Mouse (Mus musculus): Measurements from ENCODE around the gene Olfr68.

DNA sequence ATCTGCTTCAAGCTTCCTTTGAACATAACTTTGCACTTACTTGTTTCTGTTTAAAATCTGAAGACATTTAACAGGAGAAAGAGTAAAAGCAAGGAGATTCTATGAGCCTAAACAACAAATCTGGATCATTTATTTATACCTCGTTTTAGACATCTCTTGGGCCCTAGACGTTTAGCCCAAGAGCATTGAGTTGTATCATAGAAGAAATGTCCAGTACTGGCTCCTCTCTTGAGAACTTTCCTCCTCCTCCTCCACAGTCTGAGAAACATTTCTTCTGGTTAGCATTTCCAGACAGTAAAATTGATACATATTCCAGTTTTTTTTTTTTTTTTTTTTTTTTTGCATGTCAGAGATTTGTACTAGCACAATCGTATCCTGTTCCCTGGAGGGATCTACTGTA, 12.2 kb upstream of the Olfr68 start, which contains the start of gene Olfr67:
- TF ChIP-seq CTCF (IDR thresholded peaks at IDR 0.05; ENCODE audit: low read depth, low read length): no peak
- no peak for TF ChIP-seq TAL1 (conservative IDR thresholded peaks at IDR 0.05; ENCODE audit: low read depth, low read length)
- TF ChIP-seq GATA1 (IDR thresholded peaks at IDR 0.05; ENCODE audit: borderline replicate concordance, low read length): no peak
- no peak for TF ChIP-seq POLR2AphosphoS5 (IDR thresholded peaks at IDR 0.05; ENCODE audit: insufficient replicate concordance, low read depth, low read length)
- TF ChIP-seq GATA2 (IDR thresholded peaks at IDR 0.05; ENCODE audit: borderline replicate concordance, low read depth, low read length): no peak

All from G1E (cell line).